Mouse (Mus musculus) gonadal fat pad, adult 2 months (tissue): ENCODE measurements around the gene Cldn34b3. TPM values are rescaled to one million over a fixed set of nuclear protein-coding genes. Genes with fewer than 3 reads are reported as not detected.
"Not testable (repeated sequence)": the region's sequence is repeated elsewhere in the genome, so short reads cannot be mapped to it uniquely, and the experiment has no call there.

Source experiments
- DNase-seq: peaks from one replicate; pipeline ENCODE4 v3.0.0-alpha.2; 2012; ENCODE audit warnings: low read depth
- polyA plus RNA-seq: library from polyadenylated mRNA; depleted of rRNA; stranded (reverse); fragments of >200 nt; gene quantifications from 2 replicates; pipeline ENCODE4 v1.2.3, GENCODE M21; 2012; rRNA removed

The Cldn34b3 gene
- not detected in 2 replicates for polyA plus RNA-seq

- not testable (repeated sequence) for DNase-seq
Observed at GRCm38 (mm10) chrX:76264004-76264403, at the start of gene Cldn34b3. Cldn34b3 (plus strand) TSS chrX:76264304.

Other genes starting within 250 kb of the Cldn34b3 start
- gene Cldn34b4, start 129.0 kb downstream of the Cldn34b3 start, polyA plus RNA-seq = not detected in 2 replicates